Mouse (Mus musculus) midbrain, embryonic 15.5 days (tissue): ENCODE data around the gene Serhl. TPM values are rescaled to one million over a fixed set of nuclear protein-coding genes. Genes with fewer than 3 reads are reported as not detected.

ENCODE experiments used
- ATAC-seq: fragments of 200-750 bp; cut with Nextera tagmentation; replicated peaks from 2 replicates; pipeline ENCODE4 v1.8.0; 2017; ENCODE audit warnings: moderate TSS enrichment
- H3K27ac ChIP-seq: fragments of 300-500 bp; sonication (generic); 2 replicates; pipeline ENCODE4 v1.5.1; 2015; ENCODE audit warnings: mild to moderate bottlenecking, inconsistent platforms
- H3K27me3 ChIP-seq: fragments of 300-500 bp; sonication (generic); replicated peaks from 2 replicates; pipeline ENCODE4 v1.6.1; 2015; ENCODE audit warnings: inconsistent platforms
- H3K36me3 ChIP-seq: fragments of 300-500 bp; sonication (generic); replicated peaks from 2 replicates; pipeline ENCODE4 v1.6.1; 2015; ENCODE audit warnings: inconsistent platforms
- H3K4me1 ChIP-seq: fragments of 300-500 bp; sonication (generic); 2 replicates; pipeline ENCODE4 v1.6.1; 2015; ENCODE audit warnings: inconsistent platforms
- H3K4me2 ChIP-seq: fragments of 300-500 bp; sonication (generic); 2 replicates; pipeline ENCODE4 v1.6.1; 2015; ENCODE audit warnings: inconsistent platforms, mild to moderate bottlenecking, moderate library complexity
- H3K4me3 ChIP-seq: fragments of 300-500 bp; sonication (generic); 2 replicates; pipeline ENCODE4 v1.5.1; 2015; ENCODE audit warnings: mild to moderate bottlenecking, inconsistent platforms
- H3K9ac ChIP-seq: fragments of 300-500 bp; sonication (generic); 2 replicates; pipeline ENCODE4 v1.6.1; 2015; ENCODE audit warnings: mild to moderate bottlenecking, inconsistent platforms
- H3K9me3 ChIP-seq: fragments of 300-500 bp; sonication (generic); 2 replicates; pipeline ENCODE4 v1.6.1; 2016; ENCODE audit warnings: inconsistent platforms
- WGBS: fragments of 180-500 bp; shearing (Covaris S2); methylation state at CpG from one replicate; pipeline ENCODE4 v1.1.7; 2015; ENCODE audit warnings: mixed read lengths; 5-methylcytosine and 5-hydroxymethylcytosine counted together
- polyA plus RNA-seq: library from polyadenylated mRNA; unstranded; fragments of >200 nt; fragmentation: Nextera tagmentation; extraction: Ambion mirVana; gene quantifications from 2 replicates; pipeline ENCODE4 v1.2.1, GENCODE M21; 2015

Gene Serhl
- polyA plus RNA-seq, 1 experiment from 2014 or later = 27.8 TPM

- Histone ChIP-seq H3K4me2 (no peak overlapping the region), H3K9ac (no peak overlapping the region), H3K9me3 (no peaks in the 10 kb centered on the region), H3K27me3 (no peaks in the 10 kb centered on the region), H3K27ac (no peak overlapping the region), H3K4me1 (no peaks in the 10 kb centered on the region), H3K36me3 (peaks cover 31% of the 10 kb centered on the region; the same call in 1 of the 2 replicates), H3K4me3 (no peak overlapping the region)
- no peak for ATAC-seq
- WGBS = 90% methylated on average over 7 of the region's 7 CpGs
Observed at GRCm38 (mm10) chr15:83158587-83159160, 69.4 kb downstream of the Serhl start.

GRCm38 (mm10) chr15:83159823-83160222 lies 70.5 kb downstream of the Serhl start:
- H3K9me3 ChIP-seq = no peaks in the 10 kb centered on the region
- no peak for ATAC-seq
- no peak overlapping the region for H3K9ac ChIP-seq
- 97% methylated on average over 9 of the region's 9 CpGs for WGBS
- peaks cover 33% of the 10 kb centered on the region; the same call in 1 of the 2 replicates for H3K36me3 ChIP-seq
- no peak overlapping the region for H3K4me2 ChIP-seq
- H3K4me1 ChIP-seq = no peaks in the 10 kb centered on the region
- no peaks in the 10 kb centered on the region for H3K27me3 ChIP-seq
- no peak overlapping the region for H3K4me3 ChIP-seq
- H3K27ac ChIP-seq = no peak overlapping the region

GRCm38 (mm10) chr15:83160561-83160960 lies 71.3 kb downstream of the Serhl start:
- Histone ChIP-seq H3K4me1 (no peaks in the 10 kb centered on the region), H3K36me3 (peaks cover 35% of the 10 kb centered on the region; the same call in 1 of the 2 replicates), H3K9ac (no peak overlapping the region), H3K4me3 (no peak overlapping the region), H3K27me3 (no peaks in the 10 kb centered on the region), H3K27ac (no peak overlapping the region), H3K4me2 (no peak overlapping the region), H3K9me3 (no peaks in the 10 kb centered on the region)
- WGBS = 88% methylated on average over 4 of the region's 4 CpGs
- no peak for ATAC-seq

- Histone ChIP-seq H3K9ac (no peak overlapping the region), H3K4me2 (no peak overlapping the region), H3K27ac (no peak overlapping the region), H3K27me3 (no peaks in the 10 kb centered on the region), H3K36me3 (peaks cover 35% of the 10 kb centered on the region; the same call in 1 of the 2 replicates), H3K4me1 (no peaks in the 10 kb centered on the region), H3K4me3 (no peak overlapping the region), H3K9me3 (no peaks in the 10 kb centered on the region)
- 28% methylated on average over 10 of the region's 10 CpGs for WGBS
- ATAC-seq = no peak
Observed at GRCm38 (mm10) chr15:83161062-83161748, 71.9 kb downstream of the Serhl start.

GRCm38 (mm10) chr15:83162001-83162400 lies 72.7 kb downstream of the Serhl start:
- H3K4me1 ChIP-seq = no peaks in the 10 kb centered on the region
- H3K27me3 ChIP-seq = no peaks in the 10 kb centered on the region
- no peak overlapping the region for H3K4me3 ChIP-seq
- no peak overlapping the region for H3K9ac ChIP-seq
- no peak for ATAC-seq
- 95% methylated on average over 4 of the region's 4 CpGs for WGBS
- H3K4me2 ChIP-seq = no peak overlapping the region
- peaks cover 31% of the 10 kb centered on the region; the same call in 1 of the 2 replicates for H3K36me3 ChIP-seq
- no peaks in the 10 kb centered on the region for H3K9me3 ChIP-seq
- no peak overlapping the region for H3K27ac ChIP-seq

GRCm38 (mm10) chr15:83162818-83163485 lies 73.6 kb downstream of the Serhl start:
- no peak overlapping the region for H3K4me2 ChIP-seq
- no peak overlapping the region for H3K9ac ChIP-seq
- H3K27me3 ChIP-seq = no peaks in the 10 kb centered on the region
- H3K9me3 ChIP-seq = no peaks in the 10 kb centered on the region
- H3K4me3 ChIP-seq = no peak overlapping the region
- no peaks in the 10 kb centered on the region for H3K4me1 ChIP-seq
- peaks cover 24% of the 10 kb centered on the region; the same call in 1 of the 2 replicates for H3K36me3 ChIP-seq
- 86% methylated on average over 11 of the region's 11 CpGs for WGBS
- ATAC-seq = no peak
- H3K27ac ChIP-seq = no peak overlapping the region

- Histone ChIP-seq H3K9me3 (no peaks in the 10 kb centered on the region), H3K27me3 (no peaks in the 10 kb centered on the region), H3K4me3 (no peak overlapping the region), H3K4me2 (no peak overlapping the region), H3K4me1 (peaks cover 8% of the 10 kb centered on the region; the same call in 1 of the 2 replicates), H3K27ac (no peak overlapping the region), H3K36me3 (peaks cover 7% of the 10 kb centered on the region; the same call in 1 of the 2 replicates), H3K9ac (no peak overlapping the region)
- ATAC-seq = no peak
- 75% methylated on average over 5 of the region's 5 CpGs for WGBS
Observed at GRCm38 (mm10) chr15:83164971-83165471, 75.7 kb downstream of the Serhl start.

- Histone ChIP-seq H3K9me3 (no peaks in the 10 kb centered on the region), H3K4me2 (no peak overlapping the region), H3K36me3 (0 out of 2 replicates have a peak, but pooled peaks cover 4% of the 10 kb centered on the region), H3K27ac (no peak overlapping the region), H3K9ac (no peak overlapping the region), H3K27me3 (no peaks in the 10 kb centered on the region), H3K4me3 (no peak overlapping the region), H3K4me1 (peaks cover 14% of the 10 kb centered on the region)
- 92% methylated on average over 13 of the region's 13 CpGs for WGBS
- ATAC-seq = no peak
Observed at GRCm38 (mm10) chr15:83165526-83166315, 76.4 kb downstream of the Serhl start.

Other genes with a start within 250 kb of the Serhl start
- 15.1 and 15.9 TPM in 2 replicates for gene Tcf20, start 101.6 kb upstream of the Serhl start, polyA plus RNA-seq
- gene Nfam1, start 56.2 kb upstream of the Serhl start, polyA plus RNA-seq = 2.9 TPM in 2 replicates
- gene Rrp7a, start 33.3 kb downstream of the Serhl start, polyA plus RNA-seq = 83.5 and 86.8 TPM in 2 replicates
- 154 and 158 TPM in 2 replicates for gene Poldip3, start 59.9 kb downstream of the Serhl start, polyA plus RNA-seq
- gene Cyb5r3, start 83.1 kb downstream of the Serhl start, polyA plus RNA-seq = 122 TPM in 2 replicates
- gene A4galt, start 162.3 kb downstream of the Serhl start, polyA plus RNA-seq = 3.4 and 3.7 TPM in 2 replicates